Mouse (Mus musculus): ENCODE results near the gene Qrfpr. TPM values are rescaled to one million over a fixed set of nuclear protein-coding genes. Genes with fewer than 3 reads are reported as not detected.

Gene Qrfpr
- polyA plus RNA-seq, 1 experiment = not detected

GRCm38 (mm10) chr3:36181519-36181918, 40.6 kb downstream of the Qrfpr start:
- 7% methylated on average over 4 of the region's 4 CpGs for WGBS
- Histone ChIP-seq H3K27ac (ENCODE audit: control insufficient read depth, insufficient read depth, low read depth, low read length, poor library complexity) (no peak overlapping the region), H3K4me1 (ENCODE audit: control insufficient read depth, insufficient read depth, low read length) (no peaks in the 10 kb centered on the region), H3K4me3 (replicated peaks; ENCODE audit: control insufficient read depth, low read depth, low read length) (no peak overlapping the region)
- TF ChIP-seq CTCF (IDR thresholded peaks at IDR 0.05; ENCODE audit: control insufficient read depth, insufficient read depth, low read length) = no peak
- no peak for TF ChIP-seq POLR2A (IDR thresholded peaks at IDR 0.05; ENCODE audit: borderline replicate concordance, control insufficient read depth, low read depth, low read length)

GRCm38 (mm10) chr3:36173761-36174160, 48.4 kb downstream of the Qrfpr start:
- Histone ChIP-seq H3K4me3 (replicated peaks; ENCODE audit: control insufficient read depth, low read depth, low read length) (no peak overlapping the region), H3K27ac (ENCODE audit: control insufficient read depth, insufficient read depth, low read depth, low read length, poor library complexity) (no peak overlapping the region), H3K4me1 (ENCODE audit: control insufficient read depth, insufficient read depth, low read length) (no peaks in the 10 kb centered on the region)
- TF ChIP-seq POLR2A (IDR thresholded peaks at IDR 0.05; ENCODE audit: borderline replicate concordance, control insufficient read depth, low read depth, low read length) = no peak
- TF ChIP-seq CTCF (IDR thresholded peaks at IDR 0.05; ENCODE audit: control insufficient read depth, insufficient read depth, low read length) = no peak
- WGBS = 80% methylated on average over 2 of the region's 2 CpGs

GRCm38 (mm10) chr3:36171348-36171747, 50.8 kb downstream of the Qrfpr start:
- H3K4me3 ChIP-seq (replicated peaks; ENCODE audit: control insufficient read depth, low read depth, low read length) = no peak overlapping the region
- 88% methylated on average over 1 of the region's 1 CpGs for WGBS

GRCm38 (mm10) chr3:36170670-36171210, 51.4 kb downstream of the Qrfpr start:
- 89% methylated on average over 1 of the region's 1 CpGs for WGBS

More at GRCm38 (mm10) chr3:36171348-36171747, 50.8 kb downstream of the Qrfpr start:
- Histone ChIP-seq H3K27ac (ENCODE audit: control insufficient read depth, insufficient read depth, low read depth, low read length, poor library complexity) (no peak overlapping the region), H3K4me1 (ENCODE audit: control insufficient read depth, insufficient read depth, low read length) (no peaks in the 10 kb centered on the region)
- TF ChIP-seq POLR2A (IDR thresholded peaks at IDR 0.05; ENCODE audit: borderline replicate concordance, control insufficient read depth, low read depth, low read length) (no peak), CTCF (IDR thresholded peaks at IDR 0.05; ENCODE audit: control insufficient read depth, insufficient read depth, low read length) (no peak)

GRCm38 (mm10) chr3:36155268-36155667, 66.8 kb downstream of the Qrfpr start:
- Histone ChIP-seq H3K4me3 (replicated peaks; ENCODE audit: control insufficient read depth, low read depth, low read length) (no peak overlapping the region), H3K27ac (ENCODE audit: control insufficient read depth, insufficient read depth, low read depth, low read length, poor library complexity) (no peak overlapping the region), H3K4me1 (ENCODE audit: control insufficient read depth, insufficient read depth, low read length) (no peaks in the 10 kb centered on the region)
- 78% methylated on average over 5 of the region's 5 CpGs for WGBS
- no peak for TF ChIP-seq CTCF (IDR thresholded peaks at IDR 0.05; ENCODE audit: control insufficient read depth, insufficient read depth, low read length)
- TF ChIP-seq POLR2A (IDR thresholded peaks at IDR 0.05; ENCODE audit: borderline replicate concordance, control insufficient read depth, low read depth, low read length) = no peak

More at GRCm38 (mm10) chr3:36170670-36171210, 51.4 kb downstream of the Qrfpr start:
- Histone ChIP-seq H3K4me3 (replicated peaks; ENCODE audit: control insufficient read depth, low read depth, low read length) (no peak overlapping the region), H3K4me1 (ENCODE audit: control insufficient read depth, insufficient read depth, low read length) (no peaks in the 10 kb centered on the region), H3K27ac (ENCODE audit: control insufficient read depth, insufficient read depth, low read depth, low read length, poor library complexity) (no peak overlapping the region)
- no peak for TF ChIP-seq CTCF (IDR thresholded peaks at IDR 0.05; ENCODE audit: control insufficient read depth, insufficient read depth, low read length)
- no peak for TF ChIP-seq POLR2A (IDR thresholded peaks at IDR 0.05; ENCODE audit: borderline replicate concordance, control insufficient read depth, low read depth, low read length)

DNA sequence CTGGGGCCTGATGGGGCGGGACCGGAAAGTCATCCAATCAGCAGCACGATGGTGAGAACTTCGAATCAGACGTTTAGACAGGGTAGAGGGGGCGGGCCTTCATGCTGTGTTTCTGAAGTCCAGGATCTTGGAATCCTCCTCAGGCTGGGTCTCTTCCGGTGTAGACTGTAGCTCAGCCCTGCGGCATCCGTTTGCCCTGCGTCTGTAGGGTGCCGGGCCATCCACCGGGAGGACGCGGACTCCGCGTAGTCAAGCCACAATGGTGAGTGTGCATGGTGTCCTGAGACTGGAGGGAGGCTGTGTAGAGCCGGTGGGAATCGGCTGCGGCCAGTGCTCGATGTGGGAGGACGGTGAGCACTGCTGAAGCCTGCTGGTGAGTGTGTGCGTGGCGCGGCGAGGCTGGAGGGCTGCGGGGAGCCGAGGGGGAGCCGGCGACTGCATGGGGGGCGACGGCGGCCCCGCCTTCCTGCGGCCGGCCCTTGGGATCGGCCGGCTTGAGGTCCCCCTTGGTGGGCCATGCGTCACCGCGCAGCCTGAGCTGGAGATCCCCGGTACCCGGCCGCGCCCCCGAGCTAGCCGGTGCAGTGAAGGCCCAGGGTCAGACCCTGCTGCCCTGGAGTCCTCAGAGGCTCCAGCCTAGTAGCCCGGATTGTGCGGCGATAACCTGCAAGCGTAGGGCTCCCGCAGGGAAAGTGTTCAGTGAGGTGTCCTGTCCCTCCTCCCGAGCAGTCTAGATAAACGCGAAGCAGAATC, 71.0 kb downstream of the Qrfpr start, which contains the start of gene D3Ertd254e:
Gene D3Ertd254e (plus strand): TSS at position 84 of the 753 bp plus-strand sequence.
- TF ChIP-seq CTCF (IDR thresholded peaks at IDR 0.05; ENCODE audit: control insufficient read depth, insufficient read depth, low read length) = no peak
- TF ChIP-seq POLR2A (IDR thresholded peaks at IDR 0.05; ENCODE audit: borderline replicate concordance, control insufficient read depth, low read depth, low read length) = peak; percentile 40; the same call in 1 of the 2 replicates
- WGBS = 2% methylated on average over 54 of the region's 54 CpGs
- Histone ChIP-seq H3K4me3 (replicated peaks; ENCODE audit: control insufficient read depth, low read depth, low read length) (peak within 1 kb of the TSS; percentile 69), H3K27ac (ENCODE audit: control insufficient read depth, insufficient read depth, low read depth, low read length, poor library complexity) (no peak within 1 kb of the TSS), H3K4me1 (ENCODE audit: control insufficient read depth, insufficient read depth, low read length) (no peaks in the 10 kb centered on the region)

DNA sequence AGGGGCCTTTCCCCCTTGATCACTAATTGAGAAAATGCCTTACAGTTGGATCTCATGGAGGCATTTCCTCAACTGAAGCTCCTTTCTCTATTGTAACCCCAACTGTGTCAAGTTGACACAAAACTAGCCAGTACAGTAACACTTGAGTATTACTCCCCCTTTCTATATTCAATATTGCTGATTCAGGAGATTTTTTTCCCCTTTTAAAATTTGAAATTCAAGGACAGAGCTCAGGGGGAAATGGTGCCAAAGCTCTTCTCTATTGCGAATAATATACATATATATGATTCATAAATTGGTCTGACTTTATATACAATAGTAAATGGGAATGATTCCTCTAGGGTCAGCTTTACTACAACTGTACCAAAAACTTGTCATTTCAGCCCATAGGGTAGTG, 71.6 kb downstream of the Qrfpr start:
- no peaks in the 10 kb centered on the region for H3K4me1 ChIP-seq (ENCODE audit: control insufficient read depth, insufficient read depth, low read length)
- no peak overlapping the region for H3K4me3 ChIP-seq (replicated peaks; ENCODE audit: control insufficient read depth, low read depth, low read length)
- no peak overlapping the region for H3K27ac ChIP-seq (ENCODE audit: control insufficient read depth, insufficient read depth, low read depth, low read length, poor library complexity)
- TF ChIP-seq CTCF (IDR thresholded peaks at IDR 0.05; ENCODE audit: control insufficient read depth, insufficient read depth, low read length) (no peak), POLR2A (IDR thresholded peaks at IDR 0.05; ENCODE audit: borderline replicate concordance, control insufficient read depth, low read depth, low read length) (no peak)
- WGBS = 25% methylated on average over 1 of the region's 1 CpGs

DNA sequence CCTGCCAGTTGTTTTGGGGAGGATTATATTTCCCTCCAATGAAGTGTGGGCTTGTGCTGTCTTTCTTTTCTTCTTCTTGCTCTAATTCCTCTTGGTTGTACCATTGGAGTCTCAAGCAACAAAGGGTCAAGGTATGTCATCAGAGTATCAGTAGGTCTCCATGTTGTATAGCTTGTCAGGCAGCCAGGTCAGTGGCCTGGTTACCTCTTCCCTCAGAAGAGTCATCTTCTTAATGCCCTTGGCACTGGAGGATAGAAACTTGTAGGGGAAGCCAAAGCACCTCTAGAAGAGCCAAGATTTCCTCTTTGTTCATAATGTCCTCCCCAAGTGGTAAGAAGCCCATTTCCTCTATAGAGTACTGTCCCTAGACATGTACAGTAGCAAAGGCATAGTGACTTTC, 83.1 kb downstream of the Qrfpr start:
- H3K4me1 ChIP-seq (ENCODE audit: control insufficient read depth, insufficient read depth, low read length) = no peaks in the 10 kb centered on the region
- H3K27ac ChIP-seq (ENCODE audit: control insufficient read depth, insufficient read depth, low read depth, low read length, poor library complexity) = no peak overlapping the region
- TF ChIP-seq POLR2A (IDR thresholded peaks at IDR 0.05; ENCODE audit: borderline replicate concordance, control insufficient read depth, low read depth, low read length) (no peak), CTCF (IDR thresholded peaks at IDR 0.05; ENCODE audit: control insufficient read depth, insufficient read depth, low read length) (no peak)
- no peak overlapping the region for H3K4me3 ChIP-seq (replicated peaks; ENCODE audit: control insufficient read depth, low read depth, low read length)
